ENCODE assay signal across 8 mouse cellular contexts in the genomic region with DNA sequence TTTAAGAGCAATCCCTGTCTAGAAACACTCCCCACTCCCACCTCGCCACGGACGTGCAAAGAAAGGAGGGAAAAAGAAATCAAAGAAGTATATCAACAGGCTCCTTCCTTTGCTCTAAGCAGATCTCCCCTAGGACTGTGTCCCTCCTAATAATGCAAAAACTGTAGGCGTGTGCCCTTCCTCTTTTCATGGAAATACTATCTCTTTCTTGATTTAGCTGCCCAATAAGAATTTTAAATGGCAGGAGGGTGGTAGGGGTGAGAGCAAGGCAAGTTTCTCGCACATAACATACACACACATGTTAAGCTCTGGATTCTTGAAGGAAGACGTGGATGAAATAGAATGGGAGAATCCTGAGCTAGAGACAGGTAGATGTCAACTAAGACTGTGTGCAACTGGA. TPM values are rescaled to one million over a fixed set of nuclear protein-coding genes. Genes with fewer than 3 reads are reported as not detected.
DNase-seq lines count a peak whose midpoint lies in the region; ATAC-seq and TF ChIP-seq lines count a peak whose summit lies in the region.

No protein-coding gene starts in this region.

- peak overlapping the region; percentile 71; the same call in 1 of the 2 replicates for H3K9ac ChIP-seq in lung, embryonic 15.5 days
- H3K9ac ChIP-seq in limb, embryonic 12.5 days (replicated peaks) = peak overlapping the region; percentile 66; the same call in 1 of the 2 replicates

- H3K4me1 ChIP-seq in lung, embryonic 15.5 days = peaks cover 34% of the 10 kb centered on the region
- peaks cover 3% of the 10 kb centered on the region; the same call in 1 of the 2 replicates for H3K4me1 ChIP-seq in embryonic fibroblast, embryonic 13.5 days (ENCODE audit: control insufficient read depth, insufficient read depth, low read length)
- peaks cover 21% of the 10 kb centered on the region for H3K4me1 ChIP-seq in limb, embryonic 12.5 days (replicated peaks)
- H3K4me1 ChIP-seq in small intestine, adult 2 months (ENCODE audit: control insufficient read depth, insufficient read depth, insufficient read length, low read length) = peaks cover 4% of the 10 kb centered on the region
- H3K4me1 ChIP-seq in kidney, adult 2 months (ENCODE audit: control insufficient read depth, insufficient read depth, low read length) = peaks cover 4% of the 10 kb centered on the region; the same call in 1 of the 2 replicates

- H3K9me3 ChIP-seq in lung, embryonic 15.5 days = no peaks in the 10 kb centered on the region
- H3K9me3 ChIP-seq in limb, embryonic 12.5 days = no peaks in the 10 kb centered on the region

- peak overlapping the region; percentile 86 for H3K4me2 ChIP-seq in lung, embryonic 15.5 days
- H3K4me2 ChIP-seq in limb, embryonic 12.5 days = peak overlapping the region; percentile 88

- no peak for DNase-seq in lung, adult 18-20 months
- no peak for DNase-seq in thymus, postnatal 0 days (ENCODE audit: low spot score)
- DNase-seq in kidney, adult 2 months = no peak
- DNase-seq in ovary, postnatal 14 days (ENCODE audit: low spot score) = no peak

- peaks cover 9% of the 10 kb centered on the region; the same call in 1 of the 2 replicates for H3K36me3 ChIP-seq in lung, embryonic 15.5 days
- H3K36me3 ChIP-seq in limb, embryonic 12.5 days = peaks cover 19% of the 10 kb centered on the region
- H3K36me3 ChIP-seq in small intestine, adult 2 months (ENCODE audit: control insufficient read depth, insufficient read depth, low read length) = peaks cover 4% of the 10 kb centered on the region
- H3K36me3 ChIP-seq in kidney, adult 2 months (ENCODE audit: control insufficient read depth, insufficient read depth, low read length) = no peaks in the 10 kb centered on the region

- TF ChIP-seq POLR2A in embryonic fibroblast, embryonic 13.5 days (IDR thresholded peaks at IDR 0.05; ENCODE audit: low read depth, low read length) = no peak
- no peak for TF ChIP-seq POLR2A in small intestine, adult 2 months (IDR thresholded peaks at IDR 0.05; ENCODE audit: low read depth, low read length)
- no peak for TF ChIP-seq POLR2A in kidney, adult 2 months (IDR thresholded peaks at IDR 0.05; ENCODE audit: low read depth, low read length)

- H3K27ac ChIP-seq in lung, embryonic 15.5 days = no peak overlapping the region
- H3K27ac ChIP-seq in embryonic fibroblast, embryonic 13.5 days (ENCODE audit: insufficient read depth, low read length) = 0 out of 2 replicates have a peak overlapping the region, but pooled peaks have one; percentile 30
- no peak overlapping the region; the same call in 1 of the 2 replicates for H3K27ac ChIP-seq in limb, embryonic 12.5 days
- H3K27ac ChIP-seq in small intestine, adult 2 months (ENCODE audit: insufficient read depth, low read depth, low read length) = peak overlapping the region; percentile 48
- no peak overlapping the region for H3K27ac ChIP-seq in kidney, adult 2 months (ENCODE audit: insufficient read depth, low read depth, low read length)

- no peak for ATAC-seq in lung, embryonic 15.5 days (ENCODE audit: borderline replicate concordance, extremely low read depth, low FRiP score, low TSS enrichment)
- ATAC-seq in limb, embryonic 12.5 days (ENCODE audit: insufficient number of reproducible peaks, insufficient read depth, low FRiP score, low TSS enrichment, low read depth) = no peak

- 47% methylated on average over 6 of the region's 6 CpGs for WGBS in lung, embryonic 15.5 days
- 69% methylated on average over 6 of the region's 6 CpGs for WGBS in limb, embryonic 12.5 days
- WGBS in small intestine, adult 2 months = 65% methylated on average over 6 of the region's 6 CpGs
- WGBS in kidney, adult 2 months = 65% methylated on average over 6 of the region's 6 CpGs

- no peaks in the 10 kb centered on the region for H3K27me3 ChIP-seq in lung, embryonic 15.5 days
- no peaks in the 10 kb centered on the region for H3K27me3 ChIP-seq in limb, embryonic 12.5 days
- no peaks in the 10 kb centered on the region for H3K27me3 ChIP-seq in small intestine, adult 2 months (ENCODE audit: control insufficient read depth, insufficient read depth, low read length)
- no peaks in the 10 kb centered on the region for H3K27me3 ChIP-seq in kidney, adult 2 months (replicated peaks; ENCODE audit: control insufficient read depth, insufficient read depth, low read length)

- H3K4me3 ChIP-seq in lung, embryonic 15.5 days = peak overlapping the region; percentile 75
- peak overlapping the region; percentile 11 for H3K4me3 ChIP-seq in embryonic fibroblast, embryonic 13.5 days (ENCODE audit: insufficient read depth, low read length)
- peak overlapping the region; percentile 62 for H3K4me3 ChIP-seq in limb, embryonic 12.5 days (replicated peaks)
- H3K4me3 ChIP-seq in small intestine, adult 2 months (ENCODE audit: low read depth, low read length) = 0 out of 2 replicates have a peak overlapping the region, but pooled peaks have one; percentile 71
- no peak overlapping the region for H3K4me3 ChIP-seq in kidney, adult 2 months (ENCODE audit: insufficient read depth, low read depth, low read length)

- TF ChIP-seq CTCF in embryonic fibroblast, embryonic 13.5 days (IDR thresholded peaks at IDR 0.05; ENCODE audit: borderline replicate concordance, insufficient read depth, low read length) = no peak
- no peak for TF ChIP-seq CTCF in small intestine, adult 2 months (IDR thresholded peaks at IDR 0.05; ENCODE audit: extremely low read depth, insufficient read length, insufficient replicate concordance, low read depth, low read length)
- TF ChIP-seq CTCF in kidney, adult 2 months (conservative IDR thresholded peaks at IDR 0.05; ENCODE audit: insufficient read depth, insufficient read length, low read depth, low read length) = no peak

RNA-seq across cellular contexts. Expression of a gene that starts 0.4 kb away (rescaled TPM):
- 31.5 and 33.3 TPM in 2 replicates for polyA plus RNA-seq in lung, embryonic 15.5 days (2015; fragmentation: Nextera tagmentation; extraction: Ambion mirVana)
- 37.9 and 40.0 TPM in 2 replicates for polyA plus RNA-seq in embryonic fibroblast, embryonic 13.5 days (2011; ENCODE audit: insufficient read length, low read depth, missing spikeins)
- 36.6 and 36.8 TPM in 2 replicates for polyA plus RNA-seq in limb, embryonic 12.5 days (2016; fragmentation: Nextera tagmentation; extraction: Ambion mirVana)
- polyA plus RNA-seq in small intestine, adult 2 months (2012; rRNA removed) = 41.0 and 53.8 TPM in 2 replicates
- 16.1 and 16.2 TPM in 2 replicates for polyA plus RNA-seq in thymus, postnatal 0 days (2015; fragmentation: Nextera tagmentation; extraction: Ambion mirVana)
- polyA plus RNA-seq in kidney, adult 2 months (2012; rRNA removed) = 127 and 138 TPM in 2 replicates

RNA-seq across cellular contexts. Expression of a gene that starts 3.9 kb away (rescaled TPM):
- 112 and 136 TPM in 2 replicates for polyA plus RNA-seq in lung, embryonic 15.5 days (2015; fragmentation: Nextera tagmentation; extraction: Ambion mirVana)
- polyA plus RNA-seq in embryonic fibroblast, embryonic 13.5 days (2011; ENCODE audit: insufficient read length, low read depth, missing spikeins) = 113 and 124 TPM in 2 replicates
- 103 TPM in 2 replicates for polyA plus RNA-seq in limb, embryonic 12.5 days (2016; fragmentation: Nextera tagmentation; extraction: Ambion mirVana)
- polyA plus RNA-seq in small intestine, adult 2 months (2012; rRNA removed) = 8.3 and 18.7 TPM in 2 replicates
- polyA plus RNA-seq in thymus, postnatal 0 days (2015; fragmentation: Nextera tagmentation; extraction: Ambion mirVana) = 140 and 164 TPM in 2 replicates
- 33.0 and 39.6 TPM in 2 replicates for polyA plus RNA-seq in kidney, adult 2 months (2012; rRNA removed)

RNA-seq across cellular contexts. Expression of a gene that starts 32.8 kb away (rescaled TPM):
- 31.9 and 36.5 TPM in 2 replicates for polyA plus RNA-seq in lung, embryonic 15.5 days (2015; fragmentation: Nextera tagmentation; extraction: Ambion mirVana)
- 11.2 and 14.9 TPM in 2 replicates for polyA plus RNA-seq in embryonic fibroblast, embryonic 13.5 days (2011; ENCODE audit: insufficient read length, low read depth, missing spikeins)
- polyA plus RNA-seq in limb, embryonic 12.5 days (2016; fragmentation: Nextera tagmentation; extraction: Ambion mirVana) = 40.6 and 44.2 TPM in 2 replicates
- 8.3 and 13.0 TPM in 2 replicates for polyA plus RNA-seq in small intestine, adult 2 months (2012; rRNA removed)
- polyA plus RNA-seq in thymus, postnatal 0 days (2015; fragmentation: Nextera tagmentation; extraction: Ambion mirVana) = 14.5 and 16.9 TPM in 2 replicates
- polyA plus RNA-seq in kidney, adult 2 months (2012; rRNA removed) = 17.7 and 18.3 TPM in 2 replicates

RNA-seq across cellular contexts. Expression of a gene that starts 41.0 kb away (rescaled TPM):
- 71.3 and 76.7 TPM in 2 replicates for polyA plus RNA-seq in lung, embryonic 15.5 days (2015; fragmentation: Nextera tagmentation; extraction: Ambion mirVana)
- 47.8 and 54.9 TPM in 2 replicates for polyA plus RNA-seq in embryonic fibroblast, embryonic 13.5 days (2011; ENCODE audit: insufficient read length, low read depth, missing spikeins)
- 58.1 and 64.3 TPM in 2 replicates for polyA plus RNA-seq in limb, embryonic 12.5 days (2016; fragmentation: Nextera tagmentation; extraction: Ambion mirVana)
- polyA plus RNA-seq in small intestine, adult 2 months (2012; rRNA removed) = 82.5 and 102 TPM in 2 replicates
- polyA plus RNA-seq in thymus, postnatal 0 days (2015; fragmentation: Nextera tagmentation; extraction: Ambion mirVana) = 19.9 and 24.8 TPM in 2 replicates
- polyA plus RNA-seq in kidney, adult 2 months (2012; rRNA removed) = 69.2 TPM in 2 replicates

RNA-seq across cellular contexts. Expression of a gene that starts 43.7 kb away (rescaled TPM):
- 0.46 and 0.67 TPM in 2 replicates for polyA plus RNA-seq in lung, embryonic 15.5 days (2015; fragmentation: Nextera tagmentation; extraction: Ambion mirVana)
- not detected in 2 replicates for polyA plus RNA-seq in embryonic fibroblast, embryonic 13.5 days (2011; ENCODE audit: insufficient read length, low read depth, missing spikeins)
- 0.24 TPM in 1 of 2 replicates, not detected in the other for polyA plus RNA-seq in limb, embryonic 12.5 days (2016; fragmentation: Nextera tagmentation; extraction: Ambion mirVana)
- polyA plus RNA-seq in small intestine, adult 2 months (2012; rRNA removed) = 44.2 and 87.7 TPM in 2 replicates
- polyA plus RNA-seq in thymus, postnatal 0 days (2015; fragmentation: Nextera tagmentation; extraction: Ambion mirVana) = 0.18 TPM in 1 of 2 replicates, not detected in the other
- polyA plus RNA-seq in kidney, adult 2 months (2012; rRNA removed) = 0.23 and 0.39 TPM in 2 replicates

Comparison
In these comparisons a context has a peak if more than half of its experiments do, and no peak if none do; other contexts are left out.
1. H3K27ac ChIP-seq: peak in embryonic fibroblast, embryonic 13.5 days (single experiment) and small intestine, adult 2 months (single experiment); none in lung, embryonic 15.5 days (single experiment), limb, embryonic 12.5 days (single experiment) and kidney, adult 2 months (single experiment).